Mouse (Mus musculus): ENCODE results near the gene Ubb.

DNA sequence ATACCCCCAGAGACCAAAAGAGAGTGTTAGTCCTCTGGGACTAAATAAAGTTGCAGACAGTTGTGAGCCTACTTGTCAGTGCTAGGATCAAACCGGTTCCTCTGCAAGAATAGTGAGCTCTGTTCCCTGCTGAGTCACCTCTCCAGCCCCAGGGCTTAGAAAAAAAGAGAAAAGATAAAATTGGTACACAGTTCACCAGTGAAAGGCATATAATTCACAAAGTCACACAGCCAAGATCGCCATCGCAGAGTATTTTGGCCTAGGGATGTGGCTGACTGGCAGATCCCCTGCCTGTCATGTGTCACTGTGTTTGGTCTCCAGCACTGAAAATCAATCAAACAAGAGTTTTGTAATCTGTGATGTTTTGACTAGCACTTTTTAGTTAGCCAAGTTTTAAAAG lies 17.3 kb downstream of the Ubb start:
- TF ChIP-seq CTCF (IDR thresholded peaks at IDR 0.05; ENCODE audit: insufficient read depth, low read length) (no peak), POLR2A (IDR thresholded peaks at IDR 0.05; ENCODE audit: borderline replicate concordance, extremely low read depth, low read depth, low read length) (no peak)
